Comparison of ENCODE assay signal across 8 mouse cellular contexts in the genomic region with DNA sequence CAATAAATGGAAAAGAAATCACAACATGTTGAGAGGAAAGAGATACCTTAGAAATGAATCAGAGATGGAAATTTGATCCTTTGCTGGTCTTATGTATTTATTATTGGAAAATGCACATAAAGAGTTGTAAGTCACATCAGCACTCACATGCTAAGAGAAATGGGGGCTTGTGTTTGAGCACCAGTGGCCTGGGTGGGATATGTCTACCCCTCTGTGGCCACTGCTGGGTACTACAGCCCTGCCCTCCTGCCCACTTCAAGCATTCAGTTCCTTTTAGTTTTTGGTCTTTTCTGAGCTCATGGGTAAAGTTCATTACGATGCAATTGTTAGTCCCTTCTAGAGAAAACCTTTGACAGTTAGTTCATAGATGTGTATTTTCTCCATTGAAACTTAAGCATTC.
A peak's percentile ranks its signal among the peaks of the same experiment; 100 is the strongest.
DNase-seq lines count a peak whose midpoint lies in the region; ATAC-seq and TF ChIP-seq lines count a peak whose summit lies in the region.

No protein-coding gene starts in this region.

- no peak for TF ChIP-seq POLR2A in bone marrow, adult 2 months (IDR thresholded peaks at IDR 0.05; ENCODE audit: borderline replicate concordance, control insufficient read depth, low read depth, low read length)

- peak; percentile 88 for ATAC-seq in hindbrain, embryonic 16.5 days
- peak; percentile 73; the same call in 1 of the 2 replicates for ATAC-seq in midbrain, embryonic 13.5 days
- no peak for ATAC-seq in inflammation-experienced regulatory T-cells, adult 6 months

- no peaks in the 10 kb centered on the region for H3K36me3 ChIP-seq in hindbrain, embryonic 16.5 days (ENCODE audit: control insufficient read depth, insufficient read depth, low read length)
- no peaks in the 10 kb centered on the region for H3K36me3 ChIP-seq in midbrain, embryonic 13.5 days

- 29% methylated on average over 1 of the region's 1 CpGs for WGBS in bone marrow, adult 2 months
- 58% methylated on average over 1 of the region's 1 CpGs for WGBS in hindbrain, embryonic 16.5 days
- 54% methylated on average over 1 of the region's 1 CpGs for WGBS in midbrain, embryonic 13.5 days

- H3K27ac ChIP-seq in bone marrow, adult 2 months (ENCODE audit: control insufficient read depth, insufficient read depth, low read depth, low read length, poor library complexity) = no peak overlapping the region
- no peak overlapping the region for H3K27ac ChIP-seq in hindbrain, embryonic 16.5 days (ENCODE audit: low read depth, low read length)
- H3K27ac ChIP-seq in midbrain, embryonic 13.5 days = no peak overlapping the region

- H3K27me3 ChIP-seq in hindbrain, embryonic 16.5 days (replicated peaks; ENCODE audit: control insufficient read depth, insufficient read depth, low read length) = no peaks in the 10 kb centered on the region
- H3K27me3 ChIP-seq in midbrain, embryonic 13.5 days = no peaks in the 10 kb centered on the region

- DNase-seq in adrenal gland, postnatal 14 days = peak; percentile 16
- DNase-seq in adrenal gland, adult 18-20 months (ENCODE audit: low spot score in 2 of 2) = no peak
- DNase-seq in layer of hippocampus, adult 9-11 months = peak; percentile 11
- DNase-seq in layer of hippocampus, adult 9-10 months (ENCODE audit: low spot score) = no peak

- TF ChIP-seq CTCF in bone marrow, adult 2 months (IDR thresholded peaks at IDR 0.05; ENCODE audit: control insufficient read depth, insufficient read depth, low read length) = peak; percentile 19; the same call in 1 of the 2 replicates

- no peaks in the 10 kb centered on the region for H3K4me1 ChIP-seq in bone marrow, adult 2 months (ENCODE audit: control insufficient read depth, insufficient read depth, low read length)
- no peaks in the 10 kb centered on the region for H3K4me1 ChIP-seq in hindbrain, embryonic 16.5 days (ENCODE audit: control insufficient read depth, insufficient read depth, low read depth, low read length)
- no peaks in the 10 kb centered on the region for H3K4me1 ChIP-seq in midbrain, embryonic 13.5 days (replicated peaks)

- no peak overlapping the region for H3K4me2 ChIP-seq in hindbrain, embryonic 16.5 days (ENCODE audit: low read length)
- no peak overlapping the region for H3K4me2 ChIP-seq in midbrain, embryonic 13.5 days (replicated peaks)

- H3K9ac ChIP-seq in hindbrain, embryonic 16.5 days (ENCODE audit: low read depth, low read length) = no peak overlapping the region
- no peak overlapping the region for H3K9ac ChIP-seq in midbrain, embryonic 13.5 days (replicated peaks)

- H3K9me3 ChIP-seq in hindbrain, embryonic 16.5 days (ENCODE audit: control insufficient read depth, low read length) = no peaks in the 10 kb centered on the region
- no peaks in the 10 kb centered on the region for H3K9me3 ChIP-seq in midbrain, embryonic 13.5 days

- no peak overlapping the region for H3K4me3 ChIP-seq in bone marrow, adult 2 months (replicated peaks; ENCODE audit: control insufficient read depth, low read depth, low read length)
- H3K4me3 ChIP-seq in hindbrain, embryonic 16.5 days (ENCODE audit: low read length) = no peak overlapping the region
- H3K4me3 ChIP-seq in midbrain, embryonic 13.5 days (replicated peaks) = no peak overlapping the region

Comparison
In these comparisons a context has a peak if more than half of its experiments do, and no peak if none do; other contexts are left out.
1. DNase-seq: peak in adrenal gland, postnatal 14 days (single experiment) and layer of hippocampus, adult 9-11 months (single experiment); none in adrenal gland, adult 18-20 months (0 of 2) and layer of hippocampus, adult 9-10 months (single experiment).